Mouse (Mus musculus) kidney, postnatal 0 days (tissue): ENCODE measurements at regions not wholly inside any gene's neighbourhood (a gene's known extent, or its start where the extent isn't known, plus 50 kb on each side); places are given as distances from the start of the nearest gene placed in this dataset.

Experiments
- ATAC-seq: fragments of 200-750 bp; cut with Nextera tagmentation; replicated peaks from 2 replicates; pipeline ENCODE4 v1.8.0; 2017; ENCODE audit warnings: low read depth, moderate number of reproducible peaks, moderate TSS enrichment, moderate library complexity; ENCODE audit not compliant: low FRiP score
- DNase-seq: peaks from one replicate; pipeline ENCODE4 v3.0.0-alpha.2; 2016; ENCODE audit warnings: low spot score
- H3K27ac ChIP-seq: fragments of 300-500 bp; sonication (generic); 2 replicates; pipeline ENCODE4 v1.5.1; 2014; ENCODE audit warnings: mild to moderate bottlenecking
- H3K27me3 ChIP-seq: fragments of 300-500 bp; sonication (generic); 2 replicates; pipeline ENCODE4 v1.6.1; 2014; ENCODE audit warnings: low read length, mixed read lengths; ENCODE audit not compliant: insufficient read depth
- H3K36me3 ChIP-seq: fragments of 300-500 bp; sonication (generic); 2 replicates; pipeline ENCODE4 v1.6.1; 2014; ENCODE audit warnings: low read length, mixed read lengths; ENCODE audit not compliant: insufficient read depth
- H3K4me1 ChIP-seq: fragments of 300-500 bp; sonication (generic); replicated peaks from 2 replicates; pipeline ENCODE4 v1.6.1; 2014; ENCODE audit warnings: antibody characterized with exemption, low read length, mixed read lengths; ENCODE audit not compliant: insufficient read depth
- H3K4me2 ChIP-seq: fragments of 300-500 bp; sonication (generic); 2 replicates; pipeline ENCODE4 v1.6.1; 2014; ENCODE audit warnings: mild to moderate bottlenecking, low read length, moderate library complexity, mixed read lengths
- H3K4me3 ChIP-seq: fragments of 300-500 bp; sonication (generic); replicated peaks from 2 replicates; pipeline ENCODE4 v1.5.1; 2014; ENCODE audit warnings: low read depth, low read length
- H3K9ac ChIP-seq: fragments of 300-500 bp; sonication (generic); 2 replicates; pipeline ENCODE4 v1.6.1; 2014; ENCODE audit warnings: low read depth, low read length
- H3K9me3 ChIP-seq: fragments of 300-500 bp; sonication (generic); replicated peaks from 2 replicates; pipeline ENCODE4 v1.6.1; 2016; ENCODE audit warnings: low read length, inconsistent platforms, mixed read lengths
- CTCF ChIP-seq: IDR thresholded peaks from 2 replicates; pipeline ENCODE4 v1.5.1; 2016; ENCODE audit warnings: antibody characterized with exemption, low read depth, mild to moderate bottlenecking, moderate library complexity
- WGBS: fragments of 180-500 bp; shearing (Covaris S2); extraction: QIAGEN DNeasy Blood & Tissue Kit; methylation state at CpG from one replicate; pipeline ENCODE4 v1.1.7; 2014; 5-methylcytosine and 5-hydroxymethylcytosine counted together

GRCm38 (mm10) chr2:78189620-78190019 lies 243.4 kb upstream of the Cwc22 start:
- no peaks in the 10 kb centered on the region for H3K36me3 ChIP-seq
- H3K4me2 ChIP-seq: no peak overlapping the region
- H3K4me1 ChIP-seq: no peaks in the 10 kb centered on the region
- no peak overlapping the region for H3K27ac ChIP-seq
- H3K4me3 ChIP-seq: no peak overlapping the region
- no peak for TF ChIP-seq CTCF
- ATAC-seq (no peak), DNase-seq (no peak)
- no peaks in the 10 kb centered on the region for H3K27me3 ChIP-seq
- H3K9me3 ChIP-seq: no peaks in the 10 kb centered on the region
- no peak overlapping the region for H3K9ac ChIP-seq
- WGBS: 6% methylated on average over 1 of the region's 1 CpGs

GRCm38 (mm10) chr2:78184950-78185349 lies 238.8 kb upstream of the Cwc22 start:
- TF ChIP-seq CTCF: no peak
- Histone ChIP-seq H3K9me3 (no peaks in the 10 kb centered on the region), H3K27ac (no peak overlapping the region), H3K4me2 (no peak overlapping the region), H3K9ac (no peak overlapping the region), H3K36me3 (no peaks in the 10 kb centered on the region), H3K27me3 (no peaks in the 10 kb centered on the region), H3K4me1 (no peaks in the 10 kb centered on the region), H3K4me3 (no peak overlapping the region)
- no peak for DNase-seq
- no peak for ATAC-seq
- 73% methylated on average over 1 of the region's 1 CpGs for WGBS

DNA sequence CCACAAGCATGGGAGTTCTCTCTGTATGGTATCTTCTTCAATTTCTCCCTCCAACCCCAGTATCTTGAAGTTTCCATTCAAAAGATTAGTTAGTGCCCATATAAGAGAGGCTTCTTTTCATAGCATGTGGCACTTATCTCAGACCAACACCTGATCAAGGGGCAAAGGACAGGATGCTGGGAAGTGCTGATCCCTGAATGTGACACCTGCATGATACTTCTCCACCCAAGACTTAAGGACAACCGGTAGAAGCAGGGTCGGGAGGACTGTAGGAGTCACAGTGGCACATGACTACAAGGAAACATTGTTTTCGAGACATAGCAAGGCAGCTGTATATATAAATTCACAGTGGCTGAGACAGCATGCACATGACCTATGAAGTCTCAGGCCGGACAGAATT lies 227.6 kb upstream of the Cwc22 start:
- ATAC-seq (no peak), DNase-seq (no peak)
- no peak for TF ChIP-seq CTCF
- Histone ChIP-seq H3K4me2 (no peak overlapping the region), H3K27me3 (no peaks in the 10 kb centered on the region), H3K9ac (no peak overlapping the region), H3K9me3 (no peaks in the 10 kb centered on the region), H3K4me1 (no peaks in the 10 kb centered on the region), H3K4me3 (no peak overlapping the region), H3K27ac (no peak overlapping the region), H3K36me3 (no peaks in the 10 kb centered on the region)
- 50% methylated on average over 4 of the region's 4 CpGs for WGBS

DNA sequence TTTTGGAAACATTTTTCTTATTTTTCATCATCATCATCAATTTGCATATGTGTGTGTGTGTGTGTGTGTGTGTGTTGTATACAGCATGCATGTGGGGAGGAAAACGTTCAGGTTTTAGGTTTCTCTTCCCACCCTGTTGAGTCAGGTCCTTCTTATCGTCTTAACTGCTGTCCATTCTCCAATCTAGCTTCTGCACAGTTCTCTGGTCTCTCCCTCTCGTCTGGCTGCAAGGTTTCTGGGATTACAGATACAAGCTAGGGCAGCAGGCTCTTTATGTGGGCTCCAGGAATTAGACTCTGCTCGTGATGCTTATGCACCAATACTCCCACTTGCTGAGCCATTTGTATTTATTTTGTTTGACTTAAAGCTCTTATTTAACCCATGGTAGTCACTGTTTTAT lies 226.6 kb upstream of the Cwc22 start:
- DNase-seq: no peak
- no peaks in the 10 kb centered on the region for H3K27me3 ChIP-seq
- no peaks in the 10 kb centered on the region for H3K9me3 ChIP-seq
- no peak overlapping the region for H3K4me2 ChIP-seq
- no peak for TF ChIP-seq CTCF
- no peak for ATAC-seq
- H3K36me3 ChIP-seq: no peaks in the 10 kb centered on the region
- no peak overlapping the region for H3K4me3 ChIP-seq
- 39% methylated on average over 4 of the region's 4 CpGs for WGBS
- H3K4me1 ChIP-seq: no peaks in the 10 kb centered on the region
- no peak overlapping the region for H3K9ac ChIP-seq
- H3K27ac ChIP-seq: no peak overlapping the region

- WGBS: 79% methylated on average over 6 of the region's 6 CpGs
- H3K9ac ChIP-seq: no peak overlapping the region
- no peaks in the 10 kb centered on the region for H3K36me3 ChIP-seq
- H3K27ac ChIP-seq: no peak overlapping the region
- H3K4me2 ChIP-seq: no peak overlapping the region
- H3K4me3 ChIP-seq: no peak overlapping the region
- ATAC-seq: no peak
- H3K9me3 ChIP-seq: no peaks in the 10 kb centered on the region
- no peak for TF ChIP-seq CTCF
- no peak for DNase-seq
- no peaks in the 10 kb centered on the region for H3K4me1 ChIP-seq
- no peaks in the 10 kb centered on the region for H3K27me3 ChIP-seq
Observed at GRCm38 (mm10) chr2:78170162-78170747, 224.1 kb upstream of the Cwc22 start.

DNA sequence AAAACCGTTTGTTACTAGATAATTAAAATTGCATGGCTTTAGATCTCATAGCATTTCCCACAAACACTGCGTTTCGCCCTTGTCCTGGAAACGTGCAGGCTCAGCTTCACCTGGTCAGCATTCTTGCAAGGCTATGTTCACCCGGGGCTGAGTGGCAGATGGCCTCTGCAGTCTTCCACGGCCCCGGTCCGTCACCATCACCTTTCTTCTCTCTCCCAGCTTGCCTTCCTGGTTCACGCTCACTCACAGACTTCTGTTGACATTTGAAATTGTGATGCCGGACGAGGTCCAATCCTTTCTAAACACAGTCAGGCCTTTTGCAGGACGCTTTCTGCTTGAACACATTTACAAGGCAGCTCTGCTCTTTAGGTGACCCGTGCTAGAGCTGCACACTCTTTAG lies 219.3 kb upstream of the Cwc22 start:
- H3K4me1 ChIP-seq: no peaks in the 10 kb centered on the region

More for the DNA sequence above, 219.3 kb upstream of the Cwc22 start:
- H3K27me3 ChIP-seq: no peaks in the 10 kb centered on the region
- no peak overlapping the region for H3K4me3 ChIP-seq
- H3K4me2 ChIP-seq: no peak overlapping the region
- ATAC-seq: no peak
- H3K9me3 ChIP-seq: no peaks in the 10 kb centered on the region
- H3K9ac ChIP-seq: no peak overlapping the region
- no peak for DNase-seq
- no peak overlapping the region for H3K27ac ChIP-seq
- no peak for TF ChIP-seq CTCF
- no peaks in the 10 kb centered on the region for H3K36me3 ChIP-seq
- 73% methylated on average over 13 of the region's 13 CpGs for WGBS
